Mouse (Mus musculus): ENCODE data around the gene Gm6871. TPM values are rescaled to one million over a fixed set of nuclear protein-coding genes. Genes with fewer than 3 reads are reported as not detected.
"Not testable (repeated sequence)": the region's sequence is repeated elsewhere in the genome, so short reads cannot be mapped to it uniquely, and the experiment has no call there.

Gm6871 gene
- polyA plus RNA-seq, 1 experiment = not detected

DNA sequence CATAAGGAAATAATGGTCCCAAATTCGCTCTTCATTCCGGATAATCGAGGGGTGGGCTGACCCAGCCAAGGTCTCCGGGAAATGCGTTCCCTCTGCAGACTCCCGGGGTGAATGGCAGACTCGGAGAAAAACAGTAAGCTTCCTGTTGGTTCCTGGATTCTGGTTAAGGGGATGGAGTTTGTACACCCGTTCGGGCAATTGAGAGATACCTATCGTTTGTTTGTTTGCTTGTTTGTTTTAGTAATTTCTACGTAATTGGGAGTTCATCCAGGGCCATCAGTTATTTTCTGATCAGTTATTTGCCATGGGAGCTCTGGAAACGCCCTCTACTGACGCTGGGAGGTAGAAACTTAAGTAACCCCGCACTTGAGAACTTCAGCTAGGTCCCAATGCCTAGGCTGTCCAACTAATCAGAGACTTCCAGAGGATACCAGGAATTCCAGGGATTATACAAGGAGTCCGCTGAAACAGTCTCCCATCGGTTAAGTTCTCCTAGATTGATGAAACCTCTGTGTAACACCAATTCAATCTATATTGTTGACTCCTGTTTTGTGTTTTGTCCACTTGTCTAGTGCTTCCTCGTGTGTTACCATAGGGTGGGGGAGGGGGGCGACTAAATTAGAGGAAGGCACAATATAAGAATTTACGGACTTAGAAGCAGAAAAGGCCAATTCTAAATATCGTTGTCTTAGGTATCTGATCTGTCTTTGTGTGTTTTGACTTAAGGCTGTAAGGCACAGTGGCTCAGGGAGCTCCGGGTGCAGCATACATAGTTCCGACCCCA is 73.1 kb downstream of the Gm6871 start:
- Histone ChIP-seq H3K27me3 (ENCODE audit: control insufficient read depth, insufficient read depth, low read length) (no peaks in the 10 kb centered on the region), H3K36me3 (ENCODE audit: control insufficient read depth, insufficient read depth, low read length) (no peaks in the 10 kb centered on the region), H3K4me3 (ENCODE audit: control insufficient read depth, insufficient read depth, low read length) (peak overlapping the region; percentile 59), H3K4me1 (replicated peaks; ENCODE audit: control insufficient read depth, insufficient read depth, low read length) (no peaks in the 10 kb centered on the region), H3K27ac (ENCODE audit: control insufficient read depth, insufficient read depth, low read length) (no peak overlapping the region)
- 12% methylated on average over 22 of the region's 22 CpGs for WGBS
- DNase-seq = peak; percentile 74
- TF ChIP-seq CTCF (IDR thresholded peaks at IDR 0.05; ENCODE audit: borderline replicate concordance, control insufficient read depth, extremely low read depth, insufficient read depth, low read length, poor library complexity) (no peak), POLR2A (IDR thresholded peaks at IDR 0.05; ENCODE audit: control insufficient read depth, extremely low read depth, insufficient read depth, low read length, poor library complexity) (no peak)

DNA sequence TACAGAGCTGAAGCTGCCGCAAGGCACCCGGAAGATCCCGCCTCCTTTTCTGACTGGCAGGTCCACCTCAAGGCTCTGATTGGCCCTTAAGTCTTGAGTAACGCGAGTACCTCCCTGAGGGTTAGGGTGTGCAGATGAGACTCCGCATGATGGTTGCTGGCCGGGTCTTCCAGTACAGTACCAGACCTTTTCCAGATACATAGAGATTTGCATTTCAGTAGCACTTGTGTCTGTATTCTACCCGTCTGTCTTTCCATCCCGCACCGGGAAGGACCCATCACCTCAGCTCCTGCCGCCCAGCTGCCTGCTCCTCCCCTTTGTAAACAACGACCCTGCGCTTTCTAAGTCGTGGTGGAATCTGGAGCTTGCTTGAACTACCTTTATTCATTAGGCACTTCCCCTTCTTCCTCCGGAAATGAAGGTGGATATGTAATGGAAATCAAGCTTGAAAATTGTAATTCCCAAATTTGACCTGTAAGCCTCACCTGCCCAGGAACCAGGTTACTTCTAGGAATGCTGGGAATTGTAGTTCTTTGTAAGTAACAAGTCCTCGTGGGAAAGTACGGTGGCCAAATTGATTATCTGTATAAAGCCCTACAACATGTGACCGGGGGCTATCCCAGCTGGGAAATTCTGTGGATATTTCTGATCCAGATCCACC is 73.9 kb downstream of the Gm6871 start, which contains the start of the genes Gm20449 and AW146154:
Gm20449 (minus strand) TSS at position 29 of the 661 bp plus-strand sequence.
AW146154 (minus strand) TSS at position 502 of the 661 bp plus-strand sequence.
- TF ChIP-seq POLR2A (IDR thresholded peaks at IDR 0.05; ENCODE audit: control insufficient read depth, extremely low read depth, insufficient read depth, low read length, poor library complexity) (no peak), CTCF (IDR thresholded peaks at IDR 0.05; ENCODE audit: borderline replicate concordance, control insufficient read depth, extremely low read depth, insufficient read depth, low read length, poor library complexity) (no peak)
- under 1% methylated on average over 18 of the region's 18 CpGs for WGBS
- no peaks in the 10 kb centered on the region for H3K36me3 ChIP-seq (ENCODE audit: control insufficient read depth, insufficient read depth, low read length)
- peak within 1 kb of the TSS; percentile 52 for H3K27ac ChIP-seq (ENCODE audit: control insufficient read depth, insufficient read depth, low read length)
- no peaks in the 10 kb centered on the region for H3K4me1 ChIP-seq (replicated peaks; ENCODE audit: control insufficient read depth, insufficient read depth, low read length)
- H3K27me3 ChIP-seq (ENCODE audit: control insufficient read depth, insufficient read depth, low read length) = no peaks in the 10 kb centered on the region
- peak within 1 kb of the TSS; percentile 59 for H3K4me3 ChIP-seq (ENCODE audit: control insufficient read depth, insufficient read depth, low read length)
- DNase-seq = peak; percentile 99

DNA sequence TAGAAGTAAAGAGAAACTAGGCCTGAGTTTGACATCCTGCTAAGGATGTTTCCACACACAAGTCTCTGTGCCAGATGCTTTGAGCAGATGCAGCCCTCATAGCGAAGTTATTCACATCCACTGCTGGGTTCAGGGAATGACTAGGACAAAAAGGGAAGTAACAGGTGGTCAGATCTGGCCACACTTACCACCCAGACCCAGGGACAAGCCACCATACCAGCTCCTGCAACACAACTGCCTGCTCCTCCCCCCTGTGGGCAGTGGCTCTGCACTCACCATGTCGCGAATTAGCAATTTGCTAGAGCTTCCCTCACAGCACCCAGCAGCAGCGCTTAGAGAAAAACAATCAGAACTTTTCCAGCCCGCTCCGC is 74.5 kb downstream of the Gm6871 start:
- H3K36me3 ChIP-seq (ENCODE audit: control insufficient read depth, insufficient read depth, low read length); DNase-seq; H3K4me1 ChIP-seq (replicated peaks; ENCODE audit: control insufficient read depth, insufficient read depth, low read length); H3K27me3 ChIP-seq (ENCODE audit: control insufficient read depth, insufficient read depth, low read length): not testable (repeated sequence)
- peak overlapping the region; percentile 52 for H3K27ac ChIP-seq (ENCODE audit: control insufficient read depth, insufficient read depth, low read length)
- H3K4me3 ChIP-seq (ENCODE audit: control insufficient read depth, insufficient read depth, low read length) = peak overlapping the region; percentile 59
- 2% methylated on average over 6 of the region's 6 CpGs for WGBS

DNA sequence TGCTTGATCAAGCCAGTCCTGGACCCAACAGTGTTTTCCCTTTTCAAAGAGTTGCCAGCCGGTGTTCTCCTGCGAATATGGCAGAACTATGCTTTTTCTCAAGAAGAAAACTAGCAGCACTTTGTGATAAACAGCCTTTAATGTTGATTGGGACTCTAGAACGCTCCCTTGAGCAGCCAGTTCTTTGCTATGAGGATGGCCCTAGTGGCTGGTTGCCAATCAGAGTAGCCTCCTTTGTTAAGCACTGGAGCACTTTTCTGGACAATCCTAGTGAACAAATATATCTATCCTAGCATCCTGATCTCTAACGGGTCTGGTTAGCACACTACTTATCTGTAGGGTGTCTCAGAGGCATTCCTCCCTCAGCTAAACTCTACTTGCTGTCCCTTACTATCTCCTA is 75.0 kb downstream of the Gm6871 start:
- 74% methylated on average over 4 of the region's 4 CpGs for WGBS
- not testable (repeated sequence) for H3K27ac ChIP-seq (ENCODE audit: control insufficient read depth, insufficient read depth, low read length); DNase-seq; H3K27me3 ChIP-seq (ENCODE audit: control insufficient read depth, insufficient read depth, low read length); H3K4me3 ChIP-seq (ENCODE audit: control insufficient read depth, insufficient read depth, low read length); H3K36me3 ChIP-seq (ENCODE audit: control insufficient read depth, insufficient read depth, low read length); H3K4me1 ChIP-seq (replicated peaks; ENCODE audit: control insufficient read depth, insufficient read depth, low read length)

DNA sequence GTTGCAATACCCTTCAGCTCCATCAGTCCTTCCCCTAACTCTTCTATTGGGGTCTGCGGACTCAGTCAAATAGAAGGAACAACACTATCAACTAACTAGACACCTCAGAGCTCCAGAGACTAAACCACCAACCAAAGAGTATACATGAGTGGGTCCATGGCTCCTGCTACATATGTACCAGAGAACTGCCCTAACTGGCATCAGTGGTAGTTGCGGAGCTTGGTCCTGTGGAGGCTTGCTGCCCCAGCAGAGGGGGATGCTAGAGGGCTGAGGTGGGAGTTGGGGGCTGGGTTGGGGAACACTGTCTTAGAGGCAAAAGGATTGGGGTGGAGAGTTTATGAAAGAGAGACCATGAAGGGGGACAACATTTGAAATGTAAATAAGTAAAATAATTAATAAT is 75.6 kb downstream of the Gm6871 start:
- H3K27me3 ChIP-seq (ENCODE audit: control insufficient read depth, insufficient read depth, low read length) = no peaks in the 10 kb centered on the region
- DNase-seq = peak; percentile 29
- no peak overlapping the region for H3K27ac ChIP-seq (ENCODE audit: control insufficient read depth, insufficient read depth, low read length)
- 98% methylated on average over 2 of the region's 2 CpGs for WGBS
- TF ChIP-seq POLR2A (IDR thresholded peaks at IDR 0.05; ENCODE audit: control insufficient read depth, extremely low read depth, insufficient read depth, low read length, poor library complexity) (no peak), CTCF (IDR thresholded peaks at IDR 0.05; ENCODE audit: borderline replicate concordance, control insufficient read depth, extremely low read depth, insufficient read depth, low read length, poor library complexity) (no peak)
- no peaks in the 10 kb centered on the region for H3K36me3 ChIP-seq (ENCODE audit: control insufficient read depth, insufficient read depth, low read length)
- H3K4me1 ChIP-seq (replicated peaks; ENCODE audit: control insufficient read depth, insufficient read depth, low read length) = no peaks in the 10 kb centered on the region
- no peak overlapping the region for H3K4me3 ChIP-seq (ENCODE audit: control insufficient read depth, insufficient read depth, low read length)

Other genes with a start within 250 kb of the Gm6871 start
- 4.3 and 5.1 TPM in 2 replicates for gene AI987944, start 180.3 kb downstream of the Gm6871 start, polyA plus RNA-seq (2012; rRNA removed)
- 0.04 TPM in 2 replicates for gene Vmn2r57, start 125.0 kb downstream of the Gm6871 start, polyA plus RNA-seq (2012; rRNA removed)
- gene Gm20449, start 74.2 kb downstream of the Gm6871 start, polyA plus RNA-seq (2012; rRNA removed) = 0.11 and 0.17 TPM in 2 replicates
- gene AW146154, start 73.8 kb downstream of the Gm6871 start, polyA plus RNA-seq (2012; rRNA removed) = 9.9 and 10.8 TPM in 2 replicates
- 9.0 and 10.3 TPM in 2 replicates for gene 2610021A01Rik, start 25.6 kb upstream of the Gm6871 start, polyA plus RNA-seq (2012; rRNA removed)
- 0.81 and 1.2 TPM in 2 replicates for gene Zfp788, start 59.5 kb upstream of the Gm6871 start, polyA plus RNA-seq (2012; rRNA removed)

Data from thymus, adult 2 months (tissue).